Mouse (Mus musculus) brown adipose tissue, adult 24 weeks (tissue): ENCODE results near the gene Foxp1. TPM values are rescaled to one million over a fixed set of nuclear protein-coding genes. Genes with fewer than 3 reads are reported as not detected.

ENCODE experiments used
- H3K27ac ChIP-seq: fragments of 200-500 bp; replicated peaks from 2 replicates; pipeline ENCODE4 v1.5.1; 2012; ENCODE audit warnings: low read depth, mild to moderate bottlenecking, low read length
- H3K4me1 ChIP-seq: fragments of 200-500 bp; 2 replicates; pipeline ENCODE4 v1.6.1; 2012; ENCODE audit warnings: low read length, mixed read lengths; ENCODE audit not compliant: control insufficient read depth, insufficient read depth, insufficient read length
- H3K4me3 ChIP-seq: fragments of 200-500 bp; 2 replicates; pipeline ENCODE4 v1.5.1; 2012; ENCODE audit warnings: low read depth, mild to moderate bottlenecking, low read length, moderate library complexity; ENCODE audit not compliant: insufficient read depth
- polyA plus RNA-seq: library from polyadenylated mRNA; stranded (reverse); fragments of >200 nt; gene quantifications from 2 replicates; pipeline ENCODE4 v1.2.4, GENCODE M21; 2012; ENCODE audit not compliant: missing spikeins, insufficient read depth, insufficient read length

The Foxp1 gene
- polyA plus RNA-seq, 1 experiment = 10.1 TPM

GRCm38 (mm10) chr6:99483556-99483955, 39.0 kb downstream of the Foxp1 start:
- Histone ChIP-seq H3K27ac (no peak overlapping the region), H3K4me3 (no peak overlapping the region), H3K4me1 (peaks cover 16% of the 10 kb centered on the region)

- H3K27ac ChIP-seq = no peak overlapping the region
- H3K4me3 ChIP-seq = no peak overlapping the region
- H3K4me1 ChIP-seq = peaks cover 14% of the 10 kb centered on the region
Observed at GRCm38 (mm10) chr6:99481568-99481967, 41.0 kb downstream of the Foxp1 start.

- Histone ChIP-seq H3K4me1 (peaks cover 2% of the 10 kb centered on the region; the same call in 1 of the 2 replicates), H3K4me3 (no peak overlapping the region), H3K27ac (no peak overlapping the region)
Observed at GRCm38 (mm10) chr6:99478873-99479650, 43.5 kb downstream of the Foxp1 start.

- H3K4me3 ChIP-seq = no peak overlapping the region
- no peak overlapping the region for H3K27ac ChIP-seq
- H3K4me1 ChIP-seq = peaks cover 6% of the 10 kb centered on the region; the same call in 1 of the 2 replicates
Observed at GRCm38 (mm10) chr6:99475040-99475439, 47.5 kb downstream of the Foxp1 start.

- H3K4me3 ChIP-seq = no peak overlapping the region
- H3K4me1 ChIP-seq = peaks cover 8% of the 10 kb centered on the region
- no peak overlapping the region for H3K27ac ChIP-seq
Observed at GRCm38 (mm10) chr6:99470906-99471305, 51.6 kb downstream of the Foxp1 start.

- no peak overlapping the region for H3K4me3 ChIP-seq
- H3K4me1 ChIP-seq = peaks cover 8% of the 10 kb centered on the region
- no peak overlapping the region for H3K27ac ChIP-seq
Observed at GRCm38 (mm10) chr6:99469134-99469834, 53.2 kb downstream of the Foxp1 start.

- Histone ChIP-seq H3K4me3 (no peak overlapping the region), H3K27ac (no peak overlapping the region), H3K4me1 (peaks cover 3% of the 10 kb centered on the region)
Observed at GRCm38 (mm10) chr6:99467831-99468230, 54.7 kb downstream of the Foxp1 start.

GRCm38 (mm10) chr6:99467109-99467508, 55.4 kb downstream of the Foxp1 start:
- no peak overlapping the region for H3K27ac ChIP-seq
- no peak overlapping the region for H3K4me3 ChIP-seq
- peaks cover 3% of the 10 kb centered on the region for H3K4me1 ChIP-seq

GRCm38 (mm10) chr6:99466354-99466753, 56.2 kb downstream of the Foxp1 start:
- H3K4me3 ChIP-seq = no peak overlapping the region
- no peak overlapping the region for H3K27ac ChIP-seq
- peaks cover 3% of the 10 kb centered on the region for H3K4me1 ChIP-seq

GRCm38 (mm10) chr6:99464449-99464848, 58.1 kb downstream of the Foxp1 start:
- no peak overlapping the region for H3K27ac ChIP-seq
- no peak overlapping the region for H3K4me3 ChIP-seq
- H3K4me1 ChIP-seq = peaks cover 3% of the 10 kb centered on the region

- Histone ChIP-seq H3K27ac (no peak overlapping the region), H3K4me3 (no peak overlapping the region), H3K4me1 (peaks cover 3% of the 10 kb centered on the region)
Observed at GRCm38 (mm10) chr6:99463906-99464305, 58.6 kb downstream of the Foxp1 start.

- H3K27ac ChIP-seq = no peak overlapping the region
- no peaks in the 10 kb centered on the region; the same call in 1 of the 2 replicates for H3K4me1 ChIP-seq
- no peak overlapping the region for H3K4me3 ChIP-seq
Observed at GRCm38 (mm10) chr6:99458775-99459174, 63.7 kb downstream of the Foxp1 start.

- Histone ChIP-seq H3K27ac (no peak overlapping the region), H3K4me3 (no peak overlapping the region), H3K4me1 (no peaks in the 10 kb centered on the region; the same call in 1 of the 2 replicates)
Observed at GRCm38 (mm10) chr6:99453763-99454520, 68.6 kb downstream of the Foxp1 start.

- no peak overlapping the region for H3K4me3 ChIP-seq
- no peaks in the 10 kb centered on the region; the same call in 1 of the 2 replicates for H3K4me1 ChIP-seq
- no peak overlapping the region for H3K27ac ChIP-seq
Observed at GRCm38 (mm10) chr6:99452638-99453185, 69.8 kb downstream of the Foxp1 start.

GRCm38 (mm10) chr6:99451479-99451878, 71.0 kb downstream of the Foxp1 start:
- Histone ChIP-seq H3K27ac (no peak overlapping the region), H3K4me3 (no peak overlapping the region), H3K4me1 (no peaks in the 10 kb centered on the region; the same call in 1 of the 2 replicates)
